ENCODE assay signal across 17 mouse cellular contexts in genomic region chr4:128889752-128890630, GRCm38 (mm10). TPM values are rescaled to one million over a fixed set of nuclear protein-coding genes. Genes with fewer than 3 reads are reported as not detected.
DNase-seq lines count a peak whose midpoint lies in the region; ATAC-seq and TF ChIP-seq lines count a peak whose summit lies in the region.
"Had no signal": no experiment of that assay in that cellular context is flagged by ENCODE, and none has a peak within 500 bp of the region (broad histone marks: within the 10 kb centered on the region; RNA-seq: fewer than 3 reads in every experiment).

No protein-coding gene starts in this region.

- no peaks in the 10 kb centered on the region for H3K36me3 ChIP-seq in lung, postnatal 0 days (ENCODE audit: insufficient read depth, low read length)
- H3K36me3 ChIP-seq in neural tube, embryonic 15.5 days = no peaks in the 10 kb centered on the region
- H3K36me3 ChIP-seq: intestine, embryonic 15.5 days had no signal

- no peak for DNase-seq in gastrocnemius, adult 2 months
- no peak for DNase-seq in gastrocnemius, postnatal 25 days
- peak; percentile 49 for DNase-seq in urinary bladder, postnatal 14 days (ENCODE audit: low spot score)
- DNase-seq in urinary bladder, postnatal 4 days (ENCODE audit: low spot score in 2 of 2) = no peak
- peak; percentile 23 for DNase-seq in lung, postnatal 0 days (ENCODE audit: low spot score)
- DNase-seq in right cerebral cortex, adult 2 months (ENCODE audit: low spot score in 2 of 2) = no peak
- DNase-seq: B cell, adult 2 months; embryo, embryonic 11 days; heart, postnatal 10 days; thymus, postnatal 25 days had no signal

- H3K4me2 ChIP-seq in lung, postnatal 0 days (replicated peaks; ENCODE audit: low read depth, low read length) = no peak overlapping the region
- H3K4me2 ChIP-seq in neural tube, embryonic 15.5 days = no peak overlapping the region
- H3K4me2 ChIP-seq: heart, embryonic 11.5 days; hindbrain, embryonic 14.5 days; intestine, embryonic 15.5 days; midbrain, embryonic 11.5 days had no signal

- no peak overlapping the region for H3K4me3 ChIP-seq in gastrocnemius, adult 2 months
- H3K4me3 ChIP-seq in lung, postnatal 0 days (ENCODE audit: low read depth, low read length) = no peak overlapping the region
- H3K4me3 ChIP-seq in neural tube, embryonic 15.5 days (replicated peaks) = no peak overlapping the region
- H3K4me3 ChIP-seq: intestine, embryonic 15.5 days had no signal

- WGBS in lung, postnatal 0 days = 75% methylated on average over 12 of the region's 12 CpGs
- WGBS in neural tube, embryonic 15.5 days = 84% methylated on average over 12 of the region's 12 CpGs

- no peaks in the 10 kb centered on the region for H3K9me3 ChIP-seq in lung, postnatal 0 days (ENCODE audit: low read length)
- H3K9me3 ChIP-seq in neural tube, embryonic 15.5 days (replicated peaks) = no peaks in the 10 kb centered on the region
- H3K9me3 ChIP-seq: intestine, embryonic 15.5 days had no signal

- no peak for TF ChIP-seq EP300 in lung, postnatal 0 days (IDR thresholded peaks at IDR 0.05)

- peak overlapping the region; percentile 67 for H3K27ac ChIP-seq in gastrocnemius, adult 2 months
- peak overlapping the region; percentile 21; the same call in 1 of the 2 replicates for H3K27ac ChIP-seq in lung, postnatal 0 days (ENCODE audit: low read length)
- no peak overlapping the region for H3K27ac ChIP-seq in neural tube, embryonic 15.5 days (replicated peaks)
- H3K27ac ChIP-seq: hindbrain, embryonic 14.5 days; intestine, embryonic 15.5 days; liver, embryonic 14.5 days; macrophage had no signal

- intact Hi-C loops in gastrocnemius, adult 2 months (cut with DNase I) = no loop called here

- no peak for TF ChIP-seq CTCF in gastrocnemius, adult 2 months (IDR thresholded peaks at IDR 0.05)
- TF ChIP-seq CTCF in lung, postnatal 0 days (IDR thresholded peaks at IDR 0.05) = no peak

- H3K4me1 ChIP-seq in lung, postnatal 0 days (ENCODE audit: insufficient read depth, low read depth, low read length) = peaks cover 18% of the 10 kb centered on the region
- H3K4me1 ChIP-seq in neural tube, embryonic 15.5 days = peaks cover 63% of the 10 kb centered on the region

- no peak overlapping the region for H3K9ac ChIP-seq in lung, postnatal 0 days (replicated peaks; ENCODE audit: low read depth)
- H3K9ac ChIP-seq in neural tube, embryonic 15.5 days (replicated peaks) = no peak overlapping the region
- H3K9ac ChIP-seq: hindbrain, embryonic 14.5 days; intestine, embryonic 15.5 days; liver, embryonic 14.5 days had no signal

- peak; percentile 27; the same call in 1 of the 2 replicates for ATAC-seq in lung, postnatal 0 days
- no peak for ATAC-seq in neural tube, embryonic 15.5 days (ENCODE audit: low FRiP score)
- ATAC-seq: intestine, embryonic 15.5 days had no signal

- H3K27me3 ChIP-seq in lung, postnatal 0 days (replicated peaks; ENCODE audit: insufficient read depth, low read length) = no peaks in the 10 kb centered on the region
- H3K27me3 ChIP-seq in neural tube, embryonic 15.5 days (replicated peaks) = no peaks in the 10 kb centered on the region
- H3K27me3 ChIP-seq: intestine, embryonic 15.5 days had no signal

RNA-seq across cellular contexts. Expression of gene Trim62, which starts 6.6 kb away (rescaled TPM):
- total RNA-seq in gastrocnemius, adult 2 months (2021) = under 1 TPM; 0.50 to 0.74 TPM
- under 1 TPM; 0.59 to 0.88 TPM for total RNA-seq in gastrocnemius, postnatal 25 days (2021)
- 2.5 and 3.3 TPM in 2 replicates for polyA plus RNA-seq in lung, postnatal 0 days (2015; fragmentation: Nextera tagmentation; extraction: Ambion mirVana)
- polyA plus RNA-seq in neural tube, embryonic 15.5 days (2015; fragmentation: Nextera tagmentation; extraction: Ambion mirVana) = 20.9 and 25.5 TPM in 2 replicates

Comparison
In these comparisons a context has a peak if more than half of its experiments do, and no peak if none do; other contexts are left out.
1. DNase-seq: peak in urinary bladder, postnatal 14 days (single experiment) and lung, postnatal 0 days (single experiment); none in gastrocnemius, adult 2 months (single experiment), gastrocnemius, postnatal 25 days (single experiment), urinary bladder, postnatal 4 days (0 of 2) and right cerebral cortex, adult 2 months (0 of 2).